Mouse (Mus musculus): ENCODE measurements around the gene Pnpo. TPM values are rescaled to one million over a fixed set of nuclear protein-coding genes. Genes with fewer than 3 reads are reported as not detected.

The Pnpo gene
- polyA plus RNA-seq, 1 experiment from 2014 or later = 68.0 TPM

DNA sequence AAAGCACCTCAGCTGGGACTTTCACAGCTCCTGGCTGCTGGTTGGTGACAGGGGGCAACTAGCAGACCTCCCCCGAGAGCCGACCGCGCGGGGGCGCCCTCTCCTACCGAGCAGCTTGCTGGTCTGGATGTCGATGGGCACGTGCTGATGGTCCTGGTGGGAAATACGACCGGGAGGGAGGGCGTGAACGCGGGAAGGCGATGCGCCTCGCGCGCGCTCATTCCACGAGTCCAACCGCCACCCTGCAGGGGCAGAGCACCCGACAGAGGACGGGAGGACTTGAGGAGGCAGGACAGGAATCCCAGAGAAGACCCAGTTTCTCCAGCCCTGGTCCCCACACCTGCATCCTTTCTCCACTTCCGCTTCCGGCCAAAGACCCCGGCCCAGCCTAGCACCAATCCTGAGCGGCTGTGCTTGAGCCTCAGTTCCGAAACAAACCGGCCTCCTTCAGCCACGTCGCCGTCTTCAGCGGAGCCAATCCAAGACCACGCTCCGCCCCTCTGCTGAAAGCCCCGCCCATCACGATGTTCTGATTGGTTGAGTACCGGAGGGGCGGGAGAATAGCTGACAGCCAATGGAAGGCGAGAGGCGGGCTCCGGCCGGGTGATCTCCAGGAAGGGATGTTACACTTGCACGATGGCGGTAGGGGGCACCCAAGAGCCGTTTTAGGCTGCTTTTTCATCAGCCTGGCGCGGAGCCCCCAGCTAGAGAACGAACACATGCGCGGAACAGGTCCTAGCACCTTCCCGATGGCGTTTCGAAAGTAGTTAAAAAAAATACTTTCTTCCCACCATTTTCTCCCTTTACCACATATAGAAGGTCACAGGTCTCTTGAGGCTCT is 27.5 kb downstream of the Pnpo start, which contains the start of gene Cdk5rap3:
Cdk5rap3 (minus strand) TSS at position 453 of the 841 bp plus-strand sequence.
- H3K36me3 ChIP-seq (ENCODE audit: control insufficient read depth, insufficient read depth, low read length) = no peaks in the 10 kb centered on the region
- peak within 1 kb of the TSS; percentile 75 for H3K9ac ChIP-seq (ENCODE audit: low read depth, low read length)
- H3K4me2 ChIP-seq = peak within 1 kb of the TSS; percentile 92
- H3K9me3 ChIP-seq (replicated peaks; ENCODE audit: control insufficient read depth, low read length) = no peaks in the 10 kb centered on the region
- under 1% methylated on average over 55 of the region's 55 CpGs for WGBS (ENCODE audit: insufficient replicate concordance)
- H3K4me3 ChIP-seq (ENCODE audit: low read depth, low read length) = peak within 1 kb of the TSS; percentile 70
- peaks cover 3% of the 10 kb centered on the region; the same call in 1 of the 2 replicates for H3K4me1 ChIP-seq (ENCODE audit: control insufficient read depth, insufficient read depth, low read length)
- peak; percentile 94 for ATAC-seq (replicated peaks; ENCODE audit: insufficient number of reproducible peaks, low FRiP score, low TSS enrichment)
- H3K27ac ChIP-seq (ENCODE audit: low read depth, low read length) = peak within 1 kb of the TSS; percentile 36; the same call in 1 of the 2 replicates
- no peaks in the 10 kb centered on the region for H3K27me3 ChIP-seq (ENCODE audit: control insufficient read depth, insufficient read depth, low read length)

DNA sequence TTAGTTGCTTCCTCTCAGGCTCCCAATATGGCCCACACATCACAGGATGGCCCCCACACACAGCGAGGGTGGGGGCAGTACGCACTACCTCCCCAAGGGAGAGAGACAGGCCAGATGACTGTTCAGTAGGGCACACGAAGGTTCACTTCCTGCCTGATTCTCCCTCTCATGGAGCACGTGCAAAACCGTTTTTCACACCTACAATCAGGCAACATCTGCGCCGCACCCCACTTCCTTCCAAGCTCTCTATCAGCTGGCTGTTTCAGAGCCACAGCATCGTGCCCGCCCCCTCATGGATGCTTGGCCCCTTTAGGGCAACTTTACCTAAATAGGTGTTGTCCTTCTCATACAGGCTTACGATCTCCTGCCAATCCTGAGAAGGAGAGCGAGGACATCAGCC is 31.1 kb downstream of the Pnpo start:
- H3K27me3 ChIP-seq (ENCODE audit: control insufficient read depth, insufficient read depth, low read length) = no peaks in the 10 kb centered on the region
- no peak overlapping the region for H3K9ac ChIP-seq (ENCODE audit: low read depth, low read length)
- H3K4me1 ChIP-seq (ENCODE audit: control insufficient read depth, insufficient read depth, low read length) = peaks cover 3% of the 10 kb centered on the region; the same call in 1 of the 2 replicates
- H3K4me3 ChIP-seq (ENCODE audit: low read depth, low read length) = no peak overlapping the region
- no peaks in the 10 kb centered on the region for H3K9me3 ChIP-seq (replicated peaks; ENCODE audit: control insufficient read depth, low read length)
- WGBS (ENCODE audit: insufficient replicate concordance) = 78% methylated on average over 11 of the region's 11 CpGs
- no peak overlapping the region for H3K4me2 ChIP-seq
- no peak for ATAC-seq (replicated peaks; ENCODE audit: insufficient number of reproducible peaks, low FRiP score, low TSS enrichment)
- H3K27ac ChIP-seq (ENCODE audit: low read depth, low read length) = no peak overlapping the region
- peaks cover 9% of the 10 kb centered on the region for H3K36me3 ChIP-seq (ENCODE audit: control insufficient read depth, insufficient read depth, low read length)

DNA sequence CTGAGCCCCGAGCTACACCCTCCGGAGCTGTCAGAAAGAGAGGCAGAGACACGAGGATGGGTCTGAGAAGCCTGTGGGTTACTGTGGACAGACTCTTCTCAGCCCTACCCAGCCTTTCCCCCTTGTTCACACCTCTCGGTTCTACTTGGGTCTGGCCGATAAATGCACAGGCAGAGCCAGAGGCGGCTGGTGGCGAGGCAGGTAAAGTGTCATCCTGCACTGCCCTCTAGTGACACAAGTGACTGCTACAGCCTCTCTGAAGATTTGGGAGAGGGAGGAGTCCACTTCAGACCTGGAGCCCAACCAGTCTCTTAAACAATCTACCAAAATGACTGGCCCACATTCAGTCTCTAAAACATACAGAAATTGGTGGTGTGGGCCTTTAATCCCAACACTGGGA is 33.8 kb downstream of the Pnpo start:
- 23% methylated on average over 7 of the region's 7 CpGs for WGBS (ENCODE audit: insufficient replicate concordance)
- no peaks in the 10 kb centered on the region for H3K27me3 ChIP-seq (ENCODE audit: control insufficient read depth, insufficient read depth, low read length)
- no peaks in the 10 kb centered on the region for H3K9me3 ChIP-seq (replicated peaks; ENCODE audit: control insufficient read depth, low read length)
- no peak overlapping the region for H3K9ac ChIP-seq (ENCODE audit: low read depth, low read length)
- H3K4me2 ChIP-seq = no peak overlapping the region
- no peak overlapping the region for H3K27ac ChIP-seq (ENCODE audit: low read depth, low read length)
- H3K4me1 ChIP-seq (ENCODE audit: control insufficient read depth, insufficient read depth, low read length) = peaks cover 20% of the 10 kb centered on the region
- peaks cover 9% of the 10 kb centered on the region for H3K36me3 ChIP-seq (ENCODE audit: control insufficient read depth, insufficient read depth, low read length)
- no peak for ATAC-seq (replicated peaks; ENCODE audit: insufficient number of reproducible peaks, low FRiP score, low TSS enrichment)
- no peak overlapping the region for H3K4me3 ChIP-seq (ENCODE audit: low read depth, low read length)

DNA sequence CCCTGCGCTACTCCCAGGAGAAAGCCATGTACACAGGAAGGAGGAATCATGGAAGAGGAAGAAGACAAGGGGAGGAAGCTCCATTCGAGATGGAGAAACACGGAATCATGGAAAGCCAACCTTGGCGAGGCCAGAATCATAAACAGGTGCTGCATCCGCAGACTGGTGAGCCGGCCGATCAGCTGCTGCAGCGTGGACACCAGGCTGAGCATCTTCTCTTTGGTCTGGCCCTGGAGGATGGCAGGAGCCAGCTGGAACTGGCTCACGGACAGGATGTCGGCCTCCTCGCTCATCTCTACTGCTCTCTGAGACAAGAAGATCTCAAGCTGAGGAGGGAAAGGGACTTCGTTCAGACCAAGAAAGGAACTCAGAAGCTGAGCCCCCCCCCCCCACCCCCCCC is 35.2 kb downstream of the Pnpo start:
- H3K27me3 ChIP-seq (ENCODE audit: control insufficient read depth, insufficient read depth, low read length) = no peaks in the 10 kb centered on the region
- no peak for ATAC-seq (replicated peaks; ENCODE audit: insufficient number of reproducible peaks, low FRiP score, low TSS enrichment)
- 88% methylated on average over 12 of the region's 12 CpGs for WGBS (ENCODE audit: insufficient replicate concordance)
- peaks cover 20% of the 10 kb centered on the region for H3K4me1 ChIP-seq (ENCODE audit: control insufficient read depth, insufficient read depth, low read length)
- no peak overlapping the region for H3K4me2 ChIP-seq
- no peak overlapping the region for H3K4me3 ChIP-seq (ENCODE audit: low read depth, low read length)
- H3K36me3 ChIP-seq (ENCODE audit: control insufficient read depth, insufficient read depth, low read length) = peaks cover 9% of the 10 kb centered on the region
- no peaks in the 10 kb centered on the region for H3K9me3 ChIP-seq (replicated peaks; ENCODE audit: control insufficient read depth, low read length)
- H3K9ac ChIP-seq (ENCODE audit: low read depth, low read length) = no peak overlapping the region
- no peak overlapping the region for H3K27ac ChIP-seq (ENCODE audit: low read depth, low read length)

DNA sequence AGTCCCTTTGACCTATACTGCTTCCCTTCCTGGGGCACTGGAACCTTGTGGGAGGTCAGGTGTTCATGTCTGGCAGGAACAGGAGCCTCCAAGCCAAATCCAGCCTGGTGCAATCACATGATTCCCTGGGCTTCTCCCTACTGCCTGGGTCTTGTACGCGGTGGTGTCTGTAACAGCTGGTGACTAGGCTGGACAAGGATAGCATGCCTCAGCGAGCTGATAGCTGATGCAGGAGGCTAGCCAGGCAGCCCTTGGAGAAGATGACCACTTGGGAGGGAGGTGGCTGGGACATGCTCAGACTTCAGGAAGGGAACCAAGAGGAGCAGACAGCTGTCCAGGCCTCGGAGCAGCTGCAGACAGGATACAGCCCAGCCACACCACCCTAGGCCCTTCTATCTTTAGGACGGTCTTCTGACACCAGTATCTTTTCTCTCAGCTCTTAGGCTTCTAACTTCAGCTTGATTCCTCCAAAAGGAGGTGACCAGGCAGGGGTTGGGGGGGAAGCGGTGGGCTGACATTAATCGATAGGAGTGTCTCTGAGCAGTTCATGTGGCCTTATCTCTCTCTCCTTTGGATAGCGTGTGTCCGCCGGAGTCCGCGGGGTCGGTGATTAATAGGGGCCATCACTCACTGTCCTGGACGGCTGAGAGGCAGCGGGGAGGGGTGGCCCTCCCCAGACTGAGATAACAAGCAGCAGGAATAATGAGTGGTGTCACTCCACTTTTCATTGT is 37.2 kb downstream of the Pnpo start:
- Histone ChIP-seq H3K9ac (ENCODE audit: low read depth, low read length) (peak overlapping the region; percentile 34; the same call in 1 of the 2 replicates), H3K9me3 (replicated peaks; ENCODE audit: control insufficient read depth, low read length) (no peaks in the 10 kb centered on the region), H3K27me3 (ENCODE audit: control insufficient read depth, insufficient read depth, low read length) (no peaks in the 10 kb centered on the region), H3K36me3 (ENCODE audit: control insufficient read depth, insufficient read depth, low read length) (peaks cover 9% of the 10 kb centered on the region), H3K4me3 (ENCODE audit: low read depth, low read length) (peak overlapping the region; percentile 1; the same call in 1 of the 2 replicates), H3K4me2 (peak overlapping the region; percentile 38), H3K27ac (ENCODE audit: low read depth, low read length) (peak overlapping the region; percentile 25), H3K4me1 (ENCODE audit: control insufficient read depth, insufficient read depth, low read length) (peaks cover 32% of the 10 kb centered on the region)
- WGBS (ENCODE audit: insufficient replicate concordance) = 14% methylated on average over 15 of the region's 15 CpGs
- ATAC-seq (replicated peaks; ENCODE audit: insufficient number of reproducible peaks, low FRiP score, low TSS enrichment) = no peak

DNA sequence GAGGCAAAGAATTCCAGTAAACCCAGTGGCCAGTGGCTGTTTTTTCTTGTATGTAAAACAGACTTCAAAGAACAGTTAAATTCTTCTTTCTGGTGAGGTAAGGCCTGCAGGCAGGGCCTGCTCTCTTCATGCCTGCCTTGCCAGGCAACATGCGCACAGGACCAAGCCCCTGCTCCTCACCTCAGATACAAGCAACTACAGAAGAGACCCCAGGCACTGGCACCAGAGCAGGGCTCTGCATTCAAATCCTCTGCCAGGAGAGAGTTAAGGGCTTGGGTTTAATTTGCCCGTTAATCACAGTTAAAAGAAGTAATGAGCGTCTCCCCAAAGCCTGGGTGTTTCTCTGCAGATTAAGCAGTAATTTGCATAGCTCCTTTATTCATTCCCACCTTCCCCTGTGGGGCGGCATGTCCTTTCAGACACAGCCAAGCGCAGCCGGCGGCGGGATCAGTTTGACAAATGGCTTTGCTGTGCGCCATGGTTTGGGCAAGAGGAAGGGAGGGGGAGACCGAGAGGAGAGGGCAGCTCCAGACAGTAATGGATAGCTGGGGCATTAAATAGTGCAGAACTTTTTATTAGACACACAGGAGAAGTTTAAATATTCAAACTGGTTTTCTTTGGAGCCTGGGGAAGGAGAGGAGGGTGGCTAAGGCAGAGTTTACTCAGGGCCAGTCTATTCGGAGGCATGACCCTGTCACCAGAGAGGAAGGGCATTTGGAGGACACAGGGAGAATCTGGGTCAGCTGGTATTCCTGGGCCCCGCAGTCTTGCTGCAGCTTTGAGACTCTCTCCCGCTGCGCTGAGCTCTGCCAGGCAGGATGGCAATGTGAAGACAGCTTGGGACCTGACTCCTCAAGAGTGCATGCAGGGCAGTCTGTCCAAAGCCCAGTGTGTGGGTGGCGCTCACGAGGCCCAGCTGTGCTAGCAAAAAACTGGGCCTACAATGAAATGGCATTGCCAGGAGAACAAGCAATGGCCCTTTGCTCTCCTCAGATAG is 40.8 kb downstream of the Pnpo start:
- Histone ChIP-seq H3K4me3 (ENCODE audit: low read depth, low read length) (no peak overlapping the region), H3K27me3 (ENCODE audit: control insufficient read depth, insufficient read depth, low read length) (no peaks in the 10 kb centered on the region), H3K9me3 (replicated peaks; ENCODE audit: control insufficient read depth, low read length) (no peaks in the 10 kb centered on the region), H3K27ac (ENCODE audit: low read depth, low read length) (no peak overlapping the region), H3K9ac (ENCODE audit: low read depth, low read length) (peak overlapping the region; percentile 40; the same call in 1 of the 2 replicates), H3K36me3 (ENCODE audit: control insufficient read depth, insufficient read depth, low read length) (peaks cover 2% of the 10 kb centered on the region), H3K4me2 (no peak overlapping the region), H3K4me1 (ENCODE audit: control insufficient read depth, insufficient read depth, low read length) (peaks cover 37% of the 10 kb centered on the region)
- WGBS (ENCODE audit: insufficient replicate concordance) = 26% methylated on average over 16 of the region's 16 CpGs
- ATAC-seq (replicated peaks; ENCODE audit: insufficient number of reproducible peaks, low FRiP score, low TSS enrichment) = no peak

DNA sequence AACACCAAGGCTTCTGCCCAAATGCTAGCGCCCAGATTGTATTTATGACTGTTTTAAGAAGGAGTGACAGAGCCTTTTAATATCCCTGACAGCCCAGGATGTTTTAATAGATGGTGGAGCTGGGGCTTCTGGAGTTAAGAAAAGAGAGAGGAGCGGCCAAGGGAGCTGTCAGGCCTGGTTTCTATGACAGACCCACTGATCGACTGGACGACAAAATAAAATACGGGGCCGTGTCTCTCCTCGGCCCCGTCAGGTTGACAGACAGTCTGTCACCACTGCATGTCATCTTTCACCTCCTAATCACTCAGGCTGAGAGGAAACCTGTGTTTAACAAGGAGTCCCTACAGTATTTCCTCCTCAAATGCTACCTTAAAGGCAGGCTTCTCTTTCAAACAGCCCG is 42.5 kb downstream of the Pnpo start:
- ATAC-seq (replicated peaks; ENCODE audit: insufficient number of reproducible peaks, low FRiP score, low TSS enrichment) = no peak
- H3K4me3 ChIP-seq (ENCODE audit: low read depth, low read length) = no peak overlapping the region
- no peaks in the 10 kb centered on the region for H3K36me3 ChIP-seq (ENCODE audit: control insufficient read depth, insufficient read depth, low read length)
- WGBS (ENCODE audit: insufficient replicate concordance) = 39% methylated on average over 9 of the region's 9 CpGs
- H3K27me3 ChIP-seq (ENCODE audit: control insufficient read depth, insufficient read depth, low read length) = no peaks in the 10 kb centered on the region
- H3K4me1 ChIP-seq (ENCODE audit: control insufficient read depth, insufficient read depth, low read length) = peaks cover 25% of the 10 kb centered on the region
- no peak overlapping the region for H3K9ac ChIP-seq (ENCODE audit: low read depth, low read length)
- no peaks in the 10 kb centered on the region for H3K9me3 ChIP-seq (replicated peaks; ENCODE audit: control insufficient read depth, low read length)
- H3K27ac ChIP-seq (ENCODE audit: low read depth, low read length) = no peak overlapping the region
- no peak overlapping the region for H3K4me2 ChIP-seq
